Mouse (Mus musculus) intestine, embryonic 16.5 days (tissue): ENCODE measurements around the gene Homez. TPM values are rescaled to one million over a fixed set of nuclear protein-coding genes. Genes with fewer than 3 reads are reported as not detected.

Experiments
- ATAC-seq: fragments of 200-750 bp; cut with Nextera tagmentation; 2 replicates; pipeline ENCODE4 v1.8.0; 2017; ENCODE audit warnings: moderate TSS enrichment, moderate library complexity
- H3K27ac ChIP-seq: fragments of 300-500 bp; sonication (generic); 2 replicates; pipeline ENCODE4 v1.5.1; 2014; ENCODE audit warnings: mild to moderate bottlenecking, low read length
- H3K27me3 ChIP-seq: fragments of 300-500 bp; sonication (generic); replicated peaks from 2 replicates; pipeline ENCODE4 v1.6.1; 2014; ENCODE audit warnings: low read length, control low read depth, mixed read lengths; ENCODE audit not compliant: control insufficient read depth, insufficient read depth
- H3K36me3 ChIP-seq: fragments of 300-500 bp; sonication (generic); 2 replicates; pipeline ENCODE4 v1.6.1; 2014; ENCODE audit warnings: low read length, control low read depth; ENCODE audit not compliant: control insufficient read depth, insufficient read depth
- H3K4me1 ChIP-seq: fragments of 300-500 bp; sonication (generic); 2 replicates; pipeline ENCODE4 v1.6.1; 2014; ENCODE audit warnings: low read length, control low read depth, mixed read lengths; ENCODE audit not compliant: control insufficient read depth, insufficient read depth
- H3K4me2 ChIP-seq: fragments of 300-500 bp; sonication (generic); 2 replicates; pipeline ENCODE4 v1.6.1; 2014; ENCODE audit warnings: low read depth, low read length, control low read depth
- H3K4me3 ChIP-seq: fragments of 300-500 bp; sonication (generic); 2 replicates; pipeline ENCODE4 v1.5.1; 2014; ENCODE audit warnings: mild to moderate bottlenecking, low read length
- H3K9ac ChIP-seq: fragments of 300-500 bp; sonication (generic); 2 replicates; pipeline ENCODE4 v1.6.1; 2014; ENCODE audit warnings: low read depth, low read length
- H3K9me3 ChIP-seq: fragments of 300-500 bp; sonication (generic); 2 replicates; pipeline ENCODE4 v1.6.1; 2016; ENCODE audit warnings: low read length, control low read depth; ENCODE audit not compliant: control insufficient read depth
- WGBS: fragments of 180-500 bp; shearing (Covaris S2); extraction: QIAGEN DNeasy Blood & Tissue Kit; methylation state at CpG from one replicate; pipeline ENCODE4 v1.1.7; 2014; 5-methylcytosine and 5-hydroxymethylcytosine counted together
- polyA plus RNA-seq: library from polyadenylated mRNA; unstranded; fragments of >200 nt; fragmentation: Nextera tagmentation; extraction: Ambion mirVana; gene quantifications from 2 replicates; pipeline ENCODE4 v1.2.1, GENCODE M21; 2015

The Homez gene
- polyA plus RNA-seq, 1 experiment from 2014 or later = 10.2 TPM

DNA sequence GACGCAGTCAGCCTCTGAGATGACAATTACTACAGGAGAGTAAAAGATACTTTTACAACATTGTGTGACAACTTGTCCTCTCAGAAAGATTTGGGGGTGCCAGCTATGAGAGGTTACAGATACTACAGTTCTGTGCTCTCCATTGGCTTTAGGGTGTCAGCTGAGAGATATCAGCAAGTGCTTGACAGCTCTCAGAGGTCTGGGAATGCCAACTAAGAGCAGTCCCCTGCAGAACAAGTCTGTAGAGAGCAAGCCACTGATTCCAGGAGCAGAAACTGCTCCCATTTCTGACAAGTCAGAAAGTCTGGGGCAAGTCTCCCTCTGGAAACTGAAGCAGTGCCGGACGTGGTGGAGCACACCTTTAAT is 61.1 kb downstream of the Homez start:
- Histone ChIP-seq H3K4me2 (no peak overlapping the region), H3K27me3 (no peaks in the 10 kb centered on the region), H3K36me3 (no peaks in the 10 kb centered on the region), H3K9me3 (no peaks in the 10 kb centered on the region), H3K9ac (no peak overlapping the region), H3K27ac (peak overlapping the region; percentile 46), H3K4me1 (peaks cover 6% of the 10 kb centered on the region; the same call in 1 of the 2 replicates), H3K4me3 (no peak overlapping the region)
- 81% methylated on average over 3 of the region's 3 CpGs for WGBS
- ATAC-seq = 0 out of 2 replicates have a peak, but pooled peaks have one; percentile 38

DNA sequence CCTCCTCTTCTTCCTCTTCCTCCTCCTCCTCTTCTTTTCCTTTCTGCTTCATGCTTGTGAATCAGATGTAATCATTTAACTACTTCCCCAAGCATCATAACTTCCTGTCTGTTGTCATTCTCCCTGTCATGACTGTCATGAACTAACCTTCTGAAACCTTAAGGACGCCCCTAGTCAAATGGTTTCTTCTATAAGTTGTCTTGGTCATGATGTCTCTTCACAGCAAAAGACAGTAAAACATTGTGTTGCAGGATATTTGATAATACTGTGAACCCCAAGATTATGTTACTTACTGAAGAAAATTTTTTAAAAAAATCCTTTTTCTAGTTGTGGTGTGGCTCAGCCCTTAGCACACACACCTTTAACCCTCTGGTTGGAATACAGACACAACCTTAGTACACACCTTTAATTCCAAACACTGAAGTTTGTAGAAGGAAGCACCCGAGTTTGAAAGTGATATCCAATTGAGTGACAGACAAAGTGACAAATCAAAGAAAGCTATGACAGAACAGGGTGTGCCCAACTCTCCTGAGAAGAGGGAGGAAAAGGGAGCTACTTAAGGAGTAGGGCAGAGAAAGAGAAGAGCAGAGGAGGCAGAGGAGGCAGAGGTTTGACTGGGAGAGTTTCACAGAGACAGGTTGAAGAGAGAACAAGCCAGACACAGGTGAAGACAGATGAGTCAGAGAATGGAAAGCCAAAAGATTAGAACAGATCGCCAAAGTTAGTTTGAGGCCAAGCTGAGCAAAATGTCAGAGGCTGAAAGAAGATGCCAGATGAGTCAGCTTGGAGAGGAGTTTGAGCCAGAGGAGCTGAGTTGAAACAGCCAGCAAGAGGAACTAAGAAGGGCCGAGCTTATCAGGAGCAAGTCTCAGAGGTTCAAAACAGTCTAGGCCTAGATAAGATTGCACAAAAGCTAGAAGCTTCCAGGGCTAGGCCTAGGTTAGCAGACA is 61.8 kb downstream of the Homez start:
- H3K27me3 ChIP-seq = no peaks in the 10 kb centered on the region
- no peaks in the 10 kb centered on the region for H3K36me3 ChIP-seq
- H3K4me2 ChIP-seq = no peak overlapping the region
- 60% methylated on average over 4 of the region's 4 CpGs for WGBS
- no peak overlapping the region for H3K4me3 ChIP-seq
- H3K4me1 ChIP-seq = peaks cover 6% of the 10 kb centered on the region; the same call in 1 of the 2 replicates
- H3K27ac ChIP-seq = no peak overlapping the region
- no peaks in the 10 kb centered on the region for H3K9me3 ChIP-seq
- no peak overlapping the region for H3K9ac ChIP-seq
- ATAC-seq = peak; percentile 70; the same call in 1 of the 2 replicates

DNA sequence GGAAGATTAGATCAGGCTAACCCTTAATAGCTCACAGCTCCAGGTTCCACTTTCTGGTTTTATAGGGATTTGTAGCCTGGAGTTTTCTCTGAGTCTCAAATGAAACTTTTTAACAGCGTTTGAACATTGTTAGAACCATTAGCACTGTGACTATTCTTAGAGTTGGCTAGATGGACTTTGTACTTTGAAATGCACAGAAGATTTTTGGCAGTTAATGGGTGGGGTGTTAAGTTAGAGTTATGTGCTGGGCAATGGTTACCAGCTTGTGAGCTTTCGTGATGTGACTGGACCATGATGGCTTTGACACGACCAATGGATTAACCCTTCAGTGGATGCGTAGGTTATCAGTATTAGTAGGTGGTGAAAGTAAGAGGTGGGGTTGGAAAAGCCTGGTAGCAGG is 64.6 kb downstream of the Homez start:
- Histone ChIP-seq H3K4me2 (no peak overlapping the region), H3K4me1 (peaks cover 6% of the 10 kb centered on the region; the same call in 1 of the 2 replicates), H3K9ac (no peak overlapping the region), H3K27me3 (no peaks in the 10 kb centered on the region), H3K9me3 (no peaks in the 10 kb centered on the region), H3K36me3 (no peaks in the 10 kb centered on the region), H3K27ac (no peak overlapping the region), H3K4me3 (no peak overlapping the region)
- 72% methylated on average over 4 of the region's 4 CpGs for WGBS
- ATAC-seq = no peak

Other genes with a start within 250 kb of the Homez start
- gene Psmb11, start 249.5 kb downstream of the Homez start, polyA plus RNA-seq = not detected in 2 replicates
- gene Gm17606, start 230.0 kb downstream of the Homez start, polyA plus RNA-seq = not detected in 2 replicates
- 1.5 and 1.7 TPM in 2 replicates for gene Cdh24, start 229.6 kb downstream of the Homez start, polyA plus RNA-seq
- 82.0 and 90.2 TPM in 2 replicates for gene 1700123O20Rik, start 184.7 kb downstream of the Homez start, polyA plus RNA-seq
- 78.7 and 82.6 TPM in 2 replicates for gene Acin1, start 184.0 kb downstream of the Homez start, polyA plus RNA-seq
- gene Gm29776, start 172.1 kb downstream of the Homez start, polyA plus RNA-seq = 0.07 and 0.15 TPM in 2 replicates
- gene Cebpe, start 158.8 kb downstream of the Homez start, polyA plus RNA-seq = 0.28 TPM in 1 of 2 replicates, not detected in the other
- 45.7 and 60.3 TPM in 2 replicates for gene Slc7a8, start 89.0 kb downstream of the Homez start, polyA plus RNA-seq
- 0.13 TPM in 1 of 2 replicates, not detected in the other for gene Rnf212b, start 56.8 kb downstream of the Homez start, polyA plus RNA-seq
- 1.4 and 1.8 TPM in 2 replicates for gene Ppp1r3e, start 6.6 kb upstream of the Homez start, polyA plus RNA-seq
- gene Bcl2l2, start 12.4 kb upstream of the Homez start, polyA plus RNA-seq = 5.1 and 5.8 TPM in 2 replicates
- gene Gm20521, start 12.5 kb upstream of the Homez start, polyA plus RNA-seq = 0.49 and 0.76 TPM in 2 replicates
- 79.8 and 84.7 TPM in 2 replicates for gene Pabpn1, start 21.5 kb upstream of the Homez start, polyA plus RNA-seq
- 21.2 and 23.8 TPM in 2 replicates for gene Slc22a17, start 42.2 kb upstream of the Homez start, polyA plus RNA-seq
- 17.1 and 18.0 TPM in 2 replicates for gene Efs, start 55.2 kb upstream of the Homez start, polyA plus RNA-seq
- gene Il25, start 61.7 kb upstream of the Homez start, polyA plus RNA-seq = 0.12 TPM in 1 of 2 replicates, not detected in the other
- 2.0 and 2.8 TPM in 2 replicates for gene Cmtm5, start 65.3 kb upstream of the Homez start, polyA plus RNA-seq
- 0.46 and 0.77 TPM in 2 replicates for gene Myh6, start 96.0 kb upstream of the Homez start, polyA plus RNA-seq
- not detected in 2 replicates for gene Gm17428, start 106.0 kb upstream of the Homez start, polyA plus RNA-seq
- 2.6 and 4.1 TPM in 2 replicates for gene Myh7, start 123.7 kb upstream of the Homez start, polyA plus RNA-seq
- gene Ngdn, start 144.5 kb upstream of the Homez start, polyA plus RNA-seq = 87.2 and 89.2 TPM in 2 replicates
- 2.7 and 3.0 TPM in 2 replicates for gene Zfhx2, start 221.4 kb upstream of the Homez start, polyA plus RNA-seq
- gene Thtpa, start 223.8 kb upstream of the Homez start, polyA plus RNA-seq = 17.9 and 20.7 TPM in 2 replicates
- 106 and 120 TPM in 2 replicates for gene Ap1g2, start 235.6 kb upstream of the Homez start, polyA plus RNA-seq
- 0.82 and 1.2 TPM in 2 replicates for gene Jph4, start 246.0 kb upstream of the Homez start, polyA plus RNA-seq